Mouse (Mus musculus) limb, embryonic 14.5 days (tissue): ENCODE results near the gene Gps2. TPM values are rescaled to one million over a fixed set of nuclear protein-coding genes. Genes with fewer than 3 reads are reported as not detected.
A peak's percentile ranks its signal among the peaks of the same experiment; 100 is the strongest.
"Not testable (repeated sequence)": the region's sequence is repeated elsewhere in the genome, so short reads cannot be mapped to it uniquely, and the experiment has no call there.

Experiments used
- ATAC-seq: fragments of 200-750 bp; cut with Nextera tagmentation; 2 replicates; pipeline ENCODE4 v1.8.0; 2017; ENCODE audit warnings: low read depth, moderate number of reproducible peaks, moderate TSS enrichment; ENCODE audit not compliant: low FRiP score
- DNase-seq: peaks from one replicate; pipeline ENCODE4 v3.0.0-alpha.2; 2015; ENCODE audit warnings: low spot score
- H3K27ac ChIP-seq: fragments of 300-500 bp; sonication (generic); replicated peaks from 2 replicates; pipeline ENCODE4 v1.5.1; 2014; ENCODE audit warnings: low read depth, mild to moderate bottlenecking, low read length, moderate library complexity, mixed read lengths
- H3K27me3 ChIP-seq: fragments of 300-500 bp; sonication (generic); 2 replicates; pipeline ENCODE4 v1.6.1; 2014; ENCODE audit warnings: low read length, mixed read lengths; ENCODE audit not compliant: control insufficient read depth, insufficient read depth
- H3K36me3 ChIP-seq: fragments of 300-500 bp; sonication (generic); 2 replicates; pipeline ENCODE4 v1.6.1; 2014; ENCODE audit warnings: mild to moderate bottlenecking, low read length, moderate library complexity, mixed read lengths; ENCODE audit not compliant: control insufficient read depth, insufficient read depth
- H3K4me1 ChIP-seq: fragments of 300-500 bp; sonication (generic); 2 replicates; pipeline ENCODE4 v1.6.1; 2014; ENCODE audit warnings: antibody characterized with exemption, low read length, mixed read lengths; ENCODE audit not compliant: control insufficient read depth, insufficient read depth
- H3K4me2 ChIP-seq: fragments of 300-500 bp; sonication (generic); replicated peaks from 2 replicates; pipeline ENCODE4 v1.6.1; 2014; ENCODE audit warnings: low read depth, mild to moderate bottlenecking, low read length, moderate library complexity; ENCODE audit not compliant: severe bottlenecking
- H3K4me3 ChIP-seq: fragments of 300-500 bp; sonication (generic); replicated peaks from 2 replicates; pipeline ENCODE4 v1.5.1; 2014; ENCODE audit warnings: low read length
- H3K9ac ChIP-seq: fragments of 300-500 bp; sonication (generic); 2 replicates; pipeline ENCODE4 v1.6.1; 2014; ENCODE audit warnings: mild to moderate bottlenecking, low read depth, low read length, moderate library complexity; ENCODE audit not compliant: severe bottlenecking
- H3K9me3 ChIP-seq: fragments of 300-500 bp; sonication (generic); 2 replicates; pipeline ENCODE4 v1.6.1; 2016; ENCODE audit warnings: low read length; ENCODE audit not compliant: control insufficient read depth
- POLR2A ChIP-seq: fragments of 200-500 bp; IDR thresholded peaks from 2 replicates; pipeline ENCODE4 v1.8.0; 2012; ENCODE audit warnings: inconsistent platforms, mild to moderate bottlenecking, moderate library complexity, borderline replicate concordance; ENCODE audit not compliant: insufficient read depth, insufficient read length; ENCODE audit errors: extremely low read depth
- WGBS: fragments of 180-500 bp; shearing (Covaris S2); extraction: QIAGEN DNeasy Blood & Tissue Kit; methylation state at CpG from one replicate; pipeline ENCODE4 v1.1.7; 2014; 5-methylcytosine and 5-hydroxymethylcytosine counted together
- polyA plus RNA-seq, 2 experiments: library from polyadenylated mRNA; depleted of rRNA in 1 of 2; stranded (reverse) in 1 of 2; unstranded in 1 of 2; fragments of >200 nt; fragmentation: Nextera tagmentation in 1 of 2; extraction: Ambion mirVana in 1 of 2; gene quantifications; 2 replicates each; pipeline versions ENCODE4 v1.2.1 to v1.2.3; 2012 to 2014

The Gps2 gene
- polyA plus RNA-seq, 2 experiments, result 67.3 to 94.0 TPM

GRCm38 (mm10) chr11:69912716-69913530, 765 bp upstream of the Gps2 start:
- DNase-seq (no peak), ATAC-seq (no peak)
- no peaks in the 10 kb centered on the region for H3K27me3 ChIP-seq
- peak overlapping the region; percentile 83 for H3K4me3 ChIP-seq
- H3K4me1 ChIP-seq, result peaks cover 13% of the 10 kb centered on the region
- peaks cover 88% of the 10 kb centered on the region for H3K36me3 ChIP-seq
- H3K9ac ChIP-seq, result peak overlapping the region; percentile 83; the same call in 1 of the 2 replicates
- no peaks in the 10 kb centered on the region for H3K9me3 ChIP-seq
- no peak overlapping the region for H3K27ac ChIP-seq
- H3K4me2 ChIP-seq, result peak overlapping the region; percentile 90
- 76% methylated on average over 15 of the region's 15 CpGs for WGBS
- no peak for TF ChIP-seq POLR2A

- DNase-seq (no peak), ATAC-seq (0 out of 2 replicates have a peak, but pooled peaks have one; percentile 2)
- TF ChIP-seq POLR2A, result no peak
- Histone ChIP-seq H3K4me3 (peak overlapping the region; percentile 83), H3K9ac (peak overlapping the region; percentile 83), H3K4me2 (peak overlapping the region; percentile 90), H3K4me1 (peaks cover 19% of the 10 kb centered on the region), H3K36me3 (peaks cover 85% of the 10 kb centered on the region), H3K9me3 (no peaks in the 10 kb centered on the region), H3K27ac (peak overlapping the region; percentile 83), H3K27me3 (no peaks in the 10 kb centered on the region)
- 2% methylated on average over 17 of the region's 17 CpGs for WGBS
These were observed 680 bp downstream of the Gps2 start for GRCm38 (mm10) chr11:69914372-69914764.

GRCm38 (mm10) chr11:69914917-69915430, 1.3 kb downstream of the Gps2 start:
- Histone ChIP-seq H3K4me3 (peak overlapping the region; percentile 83), H3K4me1 (peaks cover 21% of the 10 kb centered on the region), H3K27ac (no peak overlapping the region), H3K27me3 (no peaks in the 10 kb centered on the region), H3K4me2 (peak overlapping the region; percentile 90), H3K9ac (peak overlapping the region; percentile 83; the same call in 1 of the 2 replicates), H3K36me3 (peaks cover 79% of the 10 kb centered on the region), H3K9me3 (no peaks in the 10 kb centered on the region)
- WGBS, result 27% methylated on average over 9 of the region's 9 CpGs
- no peak for DNase-seq
- no peak for ATAC-seq
- TF ChIP-seq POLR2A, result no peak

- H3K4me1 ChIP-seq, result peaks cover 21% of the 10 kb centered on the region
These were observed 2.3 kb downstream of the Gps2 start for GRCm38 (mm10) chr11:69915667-69916627.

GRCm38 (mm10) chr11:69916652-69917378, 3.1 kb downstream of the Gps2 start:
- H3K27ac ChIP-seq, H3K9me3 ChIP-seq, H3K4me3 ChIP-seq, H3K27me3 ChIP-seq, H3K9ac ChIP-seq, DNase-seq, ATAC-seq, H3K4me2 ChIP-seq: not testable (repeated sequence)
- Histone ChIP-seq H3K36me3 (peaks cover 60% of the 10 kb centered on the region), H3K4me1 (peaks cover 21% of the 10 kb centered on the region)
- 58% methylated on average over 7 of the region's 7 CpGs for whole genome bisulfite sequencing

More at GRCm38 (mm10) chr11:69915667-69916627, 2.3 kb downstream of the Gps2 start:
- Histone ChIP-seq H3K9ac (peak overlapping the region; percentile 12), H3K27me3 (no peaks in the 10 kb centered on the region), H3K27ac (no peak overlapping the region), H3K4me3 (peak overlapping the region; percentile 83; the same call in 1 of the 2 replicates), H3K9me3 (no peaks in the 10 kb centered on the region), H3K4me2 (no peak overlapping the region), H3K36me3 (peaks cover 69% of the 10 kb centered on the region)
- ATAC-seq (no peak), DNase-seq (no peak)
- no peak for TF ChIP-seq POLR2A
- WGBS, result 72% methylated on average over 5 of the region's 5 CpGs
